Mouse (Mus musculus) skeletal muscle tissue, adult 2 months (tissue): ENCODE data around the gene AW822073.
"Not testable (repeated sequence)": the region's sequence is repeated elsewhere in the genome, so short reads cannot be mapped to it uniquely, and the experiment has no call there.

Experiments used
- DNase-seq: peaks from one replicate; pipeline ENCODE4 v3.0.0-alpha.2; 2012; ENCODE audit warnings: low read depth, low spot score

AW822073 gene

GRCm38 (mm10) chr10:58224827-58225785, at the start of gene AW822073:
Gene AW822073, minus strand, starts transcription at chr10:58224930.
- peak; percentile 25 for DNase-seq

DNA sequence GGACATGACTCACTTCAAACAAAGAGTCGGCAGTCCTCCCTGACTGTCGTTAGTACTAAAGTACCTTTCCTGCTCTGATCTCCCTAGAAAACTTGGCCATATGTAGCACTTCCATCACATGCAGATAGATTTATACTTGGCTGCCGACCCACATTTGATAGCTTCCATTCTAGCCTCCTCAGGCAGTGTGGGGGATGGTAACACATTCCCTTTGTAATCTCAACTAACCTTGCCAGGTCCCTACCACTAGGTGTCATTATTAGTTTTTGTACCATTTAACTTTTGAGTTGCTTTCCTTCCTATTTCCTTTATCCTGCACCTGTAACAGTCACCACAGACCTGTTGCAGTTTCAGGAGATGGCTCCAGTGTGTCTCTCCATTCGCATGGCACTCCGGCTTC, 33.7 kb upstream of the AW822073 start:
- DNase-seq, result no peak

DNA sequence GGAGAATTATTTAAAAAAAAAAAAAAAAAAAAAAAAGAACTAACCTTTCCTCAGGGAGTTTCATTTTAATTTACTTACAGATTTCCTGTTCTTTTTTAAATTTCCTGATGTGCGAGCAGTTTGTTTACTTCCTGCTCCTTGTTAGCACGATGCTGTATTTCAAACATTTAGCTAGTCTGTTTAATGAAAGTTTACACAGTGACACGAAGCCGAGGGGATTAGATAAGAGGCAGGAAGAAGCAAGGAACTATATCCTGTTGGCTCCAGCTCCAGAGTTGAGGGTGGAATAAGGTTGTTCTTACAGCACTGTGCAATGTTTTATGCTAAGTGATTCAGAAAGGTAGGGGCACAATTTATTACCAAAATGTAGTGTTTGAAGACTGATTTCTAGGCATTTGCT, 31.2 kb upstream of the AW822073 start:
- no peak for DNase-seq

GRCm38 (mm10) chr10:58255213-58255892, 30.6 kb upstream of the AW822073 start, which contains the start of gene Gcc2:
Gene Gcc2, plus strand, starts transcription at chr10:58255497.
- peak; percentile 91 for DNase-seq

DNA sequence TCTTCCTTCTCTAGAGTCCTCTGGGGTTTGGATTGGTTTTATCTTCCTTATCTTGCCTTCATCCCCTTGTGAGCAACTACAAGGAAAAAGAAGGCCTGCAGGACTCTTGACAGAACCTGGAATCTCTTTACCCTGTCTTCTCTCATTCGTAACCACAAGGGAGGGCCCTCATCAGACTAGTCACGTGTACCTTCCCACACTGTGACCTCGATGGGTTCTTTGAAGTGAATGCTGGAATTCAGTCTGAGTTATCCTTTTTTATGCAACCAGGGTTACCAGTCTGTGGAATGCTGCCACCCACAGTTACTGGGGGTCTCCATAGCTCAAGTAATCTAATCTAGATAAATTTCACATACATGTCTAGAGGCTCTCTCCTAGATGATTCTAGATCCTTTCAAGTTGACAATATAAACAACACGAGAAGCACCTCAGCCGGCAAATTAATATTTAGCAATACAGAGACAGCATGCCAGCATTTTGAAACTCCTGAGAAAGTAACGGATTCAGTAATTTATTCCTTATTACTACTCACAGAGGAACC, 30.0 kb upstream of the AW822073 start:
- DNase-seq, result no peak

DNA sequence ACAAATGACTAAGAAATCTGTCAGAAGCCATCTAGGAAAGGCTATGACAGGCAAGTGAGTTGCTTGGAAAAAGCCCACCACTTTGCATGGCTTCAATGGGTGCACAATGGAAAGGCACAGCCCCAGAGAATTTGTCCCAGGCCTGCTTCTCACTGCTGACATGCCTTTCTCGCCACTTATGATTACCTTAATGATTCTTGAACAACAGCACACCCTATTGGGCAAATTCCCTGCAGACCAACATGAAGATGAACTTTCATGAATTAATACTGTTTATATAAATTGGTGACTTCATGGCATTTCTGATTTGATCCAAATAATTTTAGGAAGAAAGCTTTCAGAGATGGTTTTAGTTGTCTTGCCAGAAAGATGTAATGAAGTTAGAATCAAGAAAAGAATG, 24.8 kb upstream of the AW822073 start:
- no peak for DNase-seq

- DNase-seq, result peak; percentile 36
Measured at GRCm38 (mm10) chr10:58238984-58239740, 14.4 kb upstream of the AW822073 start.

DNA sequence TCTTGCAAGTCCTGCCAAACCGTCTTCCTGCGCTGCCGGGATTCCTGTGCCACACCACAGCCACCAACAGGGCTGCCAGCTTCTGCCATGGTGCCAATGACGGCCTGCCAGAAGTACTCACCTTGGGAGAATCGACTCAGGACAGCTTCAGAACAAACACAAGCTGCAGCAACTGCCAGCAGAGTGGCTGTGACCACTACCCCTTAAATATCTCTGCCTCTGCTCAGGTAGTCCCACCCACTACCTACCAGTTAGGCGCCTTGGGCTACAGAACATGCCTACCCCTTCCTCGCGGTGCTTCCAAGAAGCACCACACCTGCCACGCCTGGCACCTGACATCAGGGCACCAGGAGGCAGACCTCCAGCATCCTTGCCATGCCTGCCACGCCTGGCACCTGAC, 11.9 kb upstream of the AW822073 start, which contains the start of gene Gm4981:
Gene Gm4981, minus strand, starts transcription at position 89 of the 400 bp plus-strand sequence.
- peak; percentile 10 for DNase-seq

GRCm38 (mm10) chr10:58234985-58235384, 10.3 kb upstream of the AW822073 start:
- not testable (repeated sequence) for DNase-seq

GRCm38 (mm10) chr10:58233740-58234121, 9.0 kb upstream of the AW822073 start:
- DNase-seq, result not testable (repeated sequence)

GRCm38 (mm10) chr10:58233054-58233739, 8.5 kb upstream of the AW822073 start:
- not testable (repeated sequence) for DNase-seq

DNA sequence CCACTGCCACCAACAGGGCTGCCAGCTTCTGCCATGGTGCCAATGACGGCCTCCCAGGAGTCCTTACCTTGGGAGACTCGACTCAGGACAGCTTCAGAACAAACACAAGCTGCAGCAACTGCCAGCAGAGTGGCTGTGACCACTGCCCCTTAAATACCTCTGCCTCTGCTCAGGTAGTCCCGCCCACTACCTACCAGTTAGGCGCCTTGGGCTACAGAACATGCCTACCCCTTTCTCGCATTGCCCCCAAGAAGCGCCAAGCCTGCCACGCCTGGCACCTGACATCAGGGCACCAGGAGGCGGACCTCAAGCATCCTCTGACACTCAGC, 7.9 kb upstream of the AW822073 start, which contains the start of gene Duxf3:
Gene Duxf3, minus strand, starts transcription at position 35 of the 329 bp plus-strand sequence.
- not testable (repeated sequence) for DNase-seq

DNA sequence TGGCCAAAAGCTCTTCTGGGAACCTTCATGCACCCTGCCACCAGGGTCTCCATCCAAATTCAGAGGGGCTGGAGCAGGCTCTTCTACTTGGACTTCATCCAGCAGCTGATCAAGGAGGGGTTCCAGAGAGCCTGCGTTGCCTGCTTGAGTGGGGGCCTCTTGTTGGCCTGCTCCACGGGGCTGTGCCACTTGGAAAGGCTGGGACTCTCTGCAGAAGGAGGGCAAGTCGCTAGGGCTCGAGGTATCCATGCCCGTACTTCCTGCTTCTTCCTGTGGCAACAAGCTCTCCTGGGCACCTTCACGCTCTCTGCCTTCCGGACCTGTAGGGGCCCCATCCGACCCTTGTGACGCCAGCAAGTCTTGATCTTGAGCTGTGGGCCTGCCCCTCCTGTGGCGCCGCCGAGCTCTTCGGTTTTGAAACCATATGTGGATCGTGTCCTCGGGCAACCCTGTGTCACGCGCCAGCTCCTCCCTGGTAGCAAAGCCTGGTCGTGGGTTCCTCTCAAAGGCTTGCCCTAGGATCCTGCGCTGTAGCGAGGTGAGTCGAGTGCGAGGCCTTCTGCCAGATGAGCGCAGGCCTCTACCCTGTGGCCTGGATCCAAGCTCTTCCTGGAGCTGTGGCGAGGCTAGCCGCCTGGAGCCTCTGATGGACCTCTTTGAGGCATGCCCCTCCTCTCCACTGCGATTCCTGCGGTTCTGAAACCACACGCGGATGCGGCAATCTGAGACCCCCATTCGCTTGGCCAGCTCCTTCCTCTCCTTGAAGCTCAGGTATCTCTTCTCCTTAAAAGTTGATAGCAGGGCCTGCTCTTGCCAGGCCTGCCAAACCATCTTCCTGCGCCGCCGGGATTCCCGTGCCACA, 7.3 kb upstream of the AW822073 start:
- DNase-seq, result peak; percentile 60

GRCm38 (mm10) chr10:58231088-58231487, 6.4 kb upstream of the AW822073 start:
- peak; percentile 32 for DNase-seq

GRCm38 (mm10) chr10:58230021-58230420, 5.3 kb upstream of the AW822073 start:
- DNase-seq, result not testable (repeated sequence)

GRCm38 (mm10) chr10:58227798-58228197, 3.1 kb upstream of the AW822073 start:
- DNase-seq, result not testable (repeated sequence)

GRCm38 (mm10) chr10:58226357-58226756, 1.6 kb upstream of the AW822073 start:
- peak; percentile 37 for DNase-seq

GRCm38 (mm10) chr10:58223972-58224805, 541 bp downstream of the AW822073 start:
- DNase-seq, result peak; percentile 41

DNA sequence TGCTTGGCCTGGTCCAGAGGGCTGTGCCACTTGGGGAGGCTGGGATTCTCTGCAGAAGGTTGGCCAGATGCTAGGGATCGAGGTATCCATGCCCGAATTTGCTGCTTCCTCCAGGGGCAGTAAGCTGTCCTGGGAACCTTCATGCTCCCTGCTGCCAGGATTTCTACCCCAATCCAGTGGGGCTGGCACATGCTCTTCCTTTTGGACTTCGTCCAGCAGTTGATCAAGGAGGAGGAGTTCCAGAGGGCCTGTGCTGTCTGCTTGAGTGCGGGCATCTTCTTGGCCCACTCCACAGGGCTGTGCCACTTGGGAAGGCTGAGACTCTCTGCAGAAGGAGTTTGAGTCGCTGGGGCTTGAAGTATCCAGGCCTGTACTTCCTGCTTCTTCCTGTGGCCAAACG, 1.6 kb downstream of the AW822073 start:
- not testable (repeated sequence) for DNase-seq
